Mouse (Mus musculus) adrenal gland, postnatal 36 days (tissue): ENCODE measurements around the gene Pde6b. TPM values are rescaled to one million over a fixed set of nuclear protein-coding genes. Genes with fewer than 3 reads are reported as not detected.

Experiments
- DNase-seq, 2 experiments: peaks; one replicate each; pipeline ENCODE4 v3.0.0; 2021; ENCODE audit warnings: mixed read lengths in 1 of 2
- total RNA-seq, 2 experiments: library from RNA; stranded (reverse); gene quantifications; 2 replicates each; pipeline ENCODE4 v1.2.3; 2021

Gene Pde6b
- total RNA-seq, 2 experiments from 2014 or later, result not detected

DNA sequence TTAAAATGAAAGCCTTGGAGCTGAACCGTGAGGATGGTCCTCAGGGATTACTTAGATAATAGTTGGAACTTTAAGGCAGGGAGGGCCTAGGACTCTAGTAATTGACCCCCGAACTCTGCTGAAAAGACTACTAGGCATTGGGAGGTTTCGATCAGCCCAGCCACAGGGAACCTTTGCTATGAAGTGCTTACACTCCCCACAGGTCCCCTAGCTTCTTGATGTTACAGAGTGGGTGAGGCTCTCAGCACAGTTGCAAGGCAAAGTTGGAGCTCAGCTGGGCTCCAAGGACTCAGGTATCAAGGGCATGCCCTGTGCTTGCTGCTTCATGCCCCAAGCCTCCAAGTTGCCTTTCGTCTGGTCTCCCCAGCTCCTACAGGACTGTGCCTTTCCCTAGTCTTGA is 74.3 kb downstream of the Pde6b start:
- DNase-seq, result no peak

DNA sequence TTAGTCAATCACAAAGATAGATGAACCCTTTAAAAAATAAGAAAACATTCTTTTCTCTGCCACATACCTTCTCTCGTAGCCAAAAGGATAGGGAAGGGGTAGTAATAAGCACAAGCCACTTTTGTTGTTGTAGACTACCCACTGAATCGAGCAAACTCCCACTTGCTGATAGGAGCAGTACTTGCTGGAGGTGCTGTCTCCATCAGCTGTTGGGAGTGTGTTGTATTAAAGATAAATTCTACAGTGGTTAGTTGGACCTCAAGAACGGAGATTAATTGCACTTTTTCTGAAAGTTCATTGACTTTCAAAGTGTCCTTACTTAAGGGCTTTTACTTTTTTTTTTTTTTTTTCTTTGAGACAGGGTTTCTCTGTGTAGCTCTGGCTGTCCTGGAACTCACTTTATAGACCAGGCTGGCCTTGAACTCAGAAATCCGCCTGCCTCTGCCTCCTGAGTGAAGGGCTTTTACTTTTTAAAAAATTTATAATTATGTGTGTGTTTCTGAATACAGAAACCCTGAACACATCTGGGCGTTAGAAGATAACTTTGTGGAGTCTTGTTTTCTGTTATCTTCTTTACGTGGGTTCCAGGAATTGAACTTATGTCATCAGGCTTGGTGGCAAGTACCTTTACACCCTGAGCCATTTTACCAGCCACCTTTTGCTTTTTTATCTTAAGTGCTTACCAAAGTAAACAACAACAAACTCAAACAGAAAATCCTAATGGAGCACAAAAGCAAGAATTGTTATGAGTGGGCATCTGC is 77.1 kb downstream of the Pde6b start:
- DNase-seq, result no peak

DNA sequence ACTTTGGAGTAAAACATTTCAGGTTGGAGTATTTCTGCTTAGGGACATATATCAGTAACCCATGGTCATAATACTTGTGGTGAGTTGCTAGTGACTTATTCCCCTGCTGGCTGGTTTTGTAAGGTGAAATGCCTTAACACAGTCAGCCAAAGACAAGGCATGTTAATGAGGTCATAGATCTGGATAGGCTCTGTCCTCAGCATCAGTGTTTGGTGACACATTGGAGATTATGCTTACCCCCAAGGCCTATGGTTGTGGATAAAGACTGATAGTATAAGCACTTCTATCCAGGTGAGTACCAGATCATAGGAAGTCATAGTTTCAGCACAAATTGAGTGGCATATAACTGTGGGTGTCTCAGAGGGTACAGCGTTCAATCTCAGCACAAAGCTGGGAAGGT is 78.5 kb downstream of the Pde6b start:
- no peak for DNase-seq

DNA sequence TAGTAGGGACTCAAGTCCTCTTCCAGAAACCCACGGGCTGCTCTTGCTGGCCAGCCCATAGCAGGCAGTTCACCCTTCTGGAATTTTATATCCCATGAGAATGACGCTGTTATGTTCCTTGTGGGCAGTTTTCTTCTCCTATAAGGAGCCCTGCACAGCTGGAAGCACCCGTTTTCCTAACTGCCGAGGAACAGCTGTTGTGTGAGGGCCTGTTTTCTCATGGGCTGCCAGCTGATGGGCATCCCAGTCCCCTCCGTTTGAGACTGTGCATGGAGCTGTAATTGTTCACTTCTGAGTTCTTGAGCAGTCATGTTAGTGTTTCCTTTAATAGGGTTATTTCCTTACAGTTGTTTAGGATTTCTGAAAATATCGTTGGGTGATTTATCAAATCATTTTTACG is 81.4 kb downstream of the Pde6b start:
- DNase-seq, result no peak

DNA sequence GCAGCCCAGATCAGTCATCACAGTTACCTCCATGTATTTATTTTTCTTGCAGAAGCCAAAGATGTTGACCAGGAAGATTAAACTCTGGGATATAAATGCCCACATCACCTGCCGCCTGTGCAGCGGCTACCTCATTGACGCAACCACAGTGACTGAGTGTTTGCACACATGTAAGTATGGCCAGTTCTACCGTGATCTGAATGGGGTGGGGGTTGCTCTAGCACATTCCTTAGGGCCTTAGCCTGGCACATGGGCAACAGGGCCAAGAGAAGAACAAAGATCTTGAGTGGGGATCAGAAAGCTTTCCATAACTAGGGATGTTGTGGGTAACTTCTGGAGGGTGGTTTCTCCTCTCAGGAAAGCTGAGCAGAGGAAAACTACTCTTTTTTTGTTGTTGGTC is 85.5 kb downstream of the Pde6b start:
- no peak for DNase-seq

DNA sequence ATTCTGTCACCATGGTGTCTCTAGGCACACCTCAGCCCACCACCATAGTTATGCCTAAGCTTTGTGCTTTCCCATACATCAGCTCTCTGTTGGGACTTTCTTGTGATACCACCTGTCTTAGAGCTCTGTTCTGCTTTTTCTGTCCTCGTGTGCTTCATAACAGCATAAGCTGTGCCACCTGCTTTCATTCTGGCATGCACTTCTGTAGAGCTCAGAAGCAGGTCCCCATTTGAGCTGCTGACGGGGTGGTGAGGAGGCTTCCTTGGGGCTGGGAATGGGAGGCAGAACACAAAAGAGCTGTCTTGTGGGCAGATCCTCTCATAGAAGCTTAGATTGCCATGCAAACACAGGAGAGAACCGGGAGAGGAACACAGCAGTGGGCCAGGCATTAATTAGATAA is 87.8 kb downstream of the Pde6b start:
- DNase-seq, result no peak

Other genes starting within 250 kb of the Pde6b start
- gene Dr1, start 119.5 kb upstream of the Pde6b start, total RNA-seq, result 10 to 100 TPM; 33.2 to 39.8 TPM
- 10 to 100 TPM; 12.4 to 14.0 TPM for gene Pigg, start 75.8 kb upstream of the Pde6b start, total RNA-seq
- gene Gm42517, start 20.5 kb upstream of the Pde6b start, total RNA-seq, result 1 to 10 TPM in 1 of 2 experiments, under 1 TPM in 1; 0.89 to 2.0 TPM
- gene Atp5k, start 46.1 kb downstream of the Pde6b start, total RNA-seq, result 100 to 1,000 TPM; 374 to 446 TPM
- 1 to 10 TPM; 1.0 to 1.3 TPM for gene Mfsd7a, start 60.5 kb downstream of the Pde6b start, total RNA-seq
- gene Pcgf3, start 72.8 kb downstream of the Pde6b start, total RNA-seq, result 10 to 100 TPM; 37.6 to 39.6 TPM
- 1 to 10 TPM; 1.9 to 2.1 TPM for gene Cplx1, start 161.6 kb downstream of the Pde6b start, total RNA-seq
- gene Gak, start 241.4 kb downstream of the Pde6b start, total RNA-seq, result 10 to 100 TPM; 81.2 to 82.4 TPM
- gene Tmem175, start 241.4 kb downstream of the Pde6b start, total RNA-seq, result 10 to 100 TPM; 21.2 to 31.3 TPM